Mouse (Mus musculus) stomach, postnatal 0 days (tissue): ENCODE measurements at regions not wholly inside any gene's neighbourhood (a gene's known extent, or its start where the extent isn't known, plus 50 kb on each side); places are given as distances from the start of the nearest gene placed in this dataset.

ENCODE experiments used
- CTCF ChIP-seq: IDR thresholded peaks from 2 replicates; pipeline ENCODE4 v1.5.1; 2016; ENCODE audit warnings: antibody characterized with exemption, low read depth, mild to moderate bottlenecking, moderate library complexity
- EP300 ChIP-seq: optimal IDR thresholded peaks from 2 replicates; pipeline ENCODE3; 2016; ENCODE audit warnings: antibody characterized with exemption

DNA sequence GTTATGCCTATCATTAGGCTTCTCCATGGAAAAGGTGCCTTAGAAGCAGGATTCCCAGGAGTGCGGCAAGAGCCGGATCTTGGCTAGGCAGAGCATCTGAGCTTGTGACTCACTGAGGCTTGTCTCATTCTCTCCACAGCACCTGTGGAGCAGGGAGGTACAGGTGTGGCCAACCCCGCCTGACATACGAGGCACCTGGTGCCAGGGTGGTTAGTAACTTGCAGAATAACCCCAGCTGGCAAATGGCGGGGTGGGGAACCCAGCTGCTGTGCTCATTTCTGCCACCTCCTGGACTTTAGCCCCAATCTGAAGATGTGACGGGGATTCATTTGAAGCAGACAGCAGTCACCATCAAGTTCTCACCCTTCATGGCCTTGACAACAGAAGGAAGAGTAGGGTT is 96.2 kb downstream of the Pdgfra start:
- no peak for TF ChIP-seq CTCF
- TF ChIP-seq EP300 = no peak
